Mouse (Mus musculus) lung, adult 2 months (tissue): ENCODE measurements around the gene Zfp697.

Experiments used
- CTCF ChIP-seq: fragments of 200-500 bp; IDR thresholded peaks from 2 replicates; pipeline ENCODE4 v1.5.1; 2011; ENCODE audit warnings: mild to moderate bottlenecking, low read length, control low read depth; ENCODE audit not compliant: insufficient read depth
- POLR2A ChIP-seq: fragments of 200-500 bp; IDR thresholded peaks from 2 replicates; pipeline ENCODE4 v1.6.1; 2011; ENCODE audit warnings: low read depth, mild to moderate bottlenecking, control low read depth, low read length, borderline replicate concordance; ENCODE audit errors: extremely low read depth

- no peak for TF ChIP-seq POLR2A
- no peak for TF ChIP-seq CTCF
Measured at GRCm38 (mm10) chr3:98434088-98434816, 52.0 kb downstream of the Zfp697 start.
